Comparison of ENCODE assay signal across 28 mouse cellular contexts in genomic region chr13:51878806-51879205, GRCm38 (mm10). TPM values are rescaled to one million over a fixed set of nuclear protein-coding genes. Genes with fewer than 3 reads are reported as not detected.
A peak's percentile ranks its signal among the peaks of the same experiment; 100 is the strongest.
DNase-seq lines count a peak whose midpoint lies in the region; ATAC-seq and TF ChIP-seq lines count a peak whose summit lies in the region.
"Had no signal": no experiment of that assay in that cellular context is flagged by ENCODE, and none has a peak within 500 bp of the region (broad histone marks: within the 10 kb centered on the region; RNA-seq: fewer than 3 reads in every experiment).

No protein-coding gene starts in this region.

- H3K9ac ChIP-seq in heart, adult 2 months (ENCODE audit: low read depth, low read length) = no peak overlapping the region
- H3K9ac ChIP-seq in midbrain, embryonic 11.5 days (ENCODE audit: low read length) = no peak overlapping the region
- H3K9ac ChIP-seq in midbrain, embryonic 15.5 days = no peak overlapping the region
- H3K9ac ChIP-seq: embryonic facial prominence, embryonic 15.5 days; forebrain, embryonic 12.5 days; forebrain, postnatal 0 days; hindbrain, embryonic 14.5 days; limb, embryonic 15.5 days; liver, embryonic 13.5 days; neural tube, embryonic 15.5 days had no signal

- H3K27me3 ChIP-seq in heart, adult 2 months (ENCODE audit: control insufficient read depth, insufficient read depth, low read length) = no peaks in the 10 kb centered on the region
- H3K27me3 ChIP-seq in midbrain, embryonic 11.5 days (ENCODE audit: control insufficient read depth, insufficient read depth, low read length) = no peaks in the 10 kb centered on the region
- 0 out of 2 replicates have a peak, but pooled peaks cover 7% of the 10 kb centered on the region for H3K27me3 ChIP-seq in midbrain, embryonic 15.5 days (replicated peaks)
- H3K27me3 ChIP-seq: embryonic facial prominence, embryonic 15.5 days; limb, embryonic 15.5 days; liver, embryonic 13.5 days; neural tube, embryonic 15.5 days had no signal

- H3K4me3 ChIP-seq in heart, adult 2 months = no peak overlapping the region
- H3K4me3 ChIP-seq in midbrain, embryonic 11.5 days (ENCODE audit: low read depth, low read length) = no peak overlapping the region
- H3K4me3 ChIP-seq in midbrain, embryonic 15.5 days = no peak overlapping the region
- H3K4me3 ChIP-seq: embryonic facial prominence, embryonic 15.5 days; forebrain, embryonic 12.5 days; limb, embryonic 10.5 days; limb, embryonic 15.5 days; liver, embryonic 13.5 days; neural tube, embryonic 15.5 days had no signal

- no peaks in the 10 kb centered on the region for H3K36me3 ChIP-seq in heart, adult 2 months (ENCODE audit: control insufficient read depth, insufficient read depth, low read length)
- H3K36me3 ChIP-seq in midbrain, embryonic 11.5 days (ENCODE audit: control insufficient read depth, insufficient read depth, low read length) = no peaks in the 10 kb centered on the region
- no peaks in the 10 kb centered on the region for H3K36me3 ChIP-seq in midbrain, embryonic 15.5 days (replicated peaks)
- H3K36me3 ChIP-seq: embryonic facial prominence, embryonic 15.5 days; forebrain, embryonic 12.5 days; G1E; limb, embryonic 10.5 days; limb, embryonic 15.5 days; liver, embryonic 13.5 days; neural tube, embryonic 15.5 days had no signal

- no peak overlapping the region for H3K4me2 ChIP-seq in midbrain, embryonic 11.5 days
- H3K4me2 ChIP-seq in midbrain, embryonic 15.5 days = no peak overlapping the region
- H3K4me2 ChIP-seq: embryonic facial prominence, embryonic 15.5 days; forebrain, embryonic 12.5 days; hindbrain, embryonic 14.5 days; limb, embryonic 15.5 days; liver, embryonic 13.5 days; neural tube, embryonic 15.5 days had no signal

- 23% methylated on average over 8 of the region's 8 CpGs for WGBS in heart, adult 2 months
- 41% methylated on average over 8 of the region's 8 CpGs for WGBS in midbrain, embryonic 11.5 days
- WGBS in midbrain, embryonic 15.5 days = 24% methylated on average over 8 of the region's 8 CpGs

- no peak for TF ChIP-seq EP300 in heart, adult 2 months (IDR thresholded peaks at IDR 0.05; ENCODE audit: insufficient read depth, low read depth, low read length)

- peaks cover 19% of the 10 kb centered on the region for H3K4me1 ChIP-seq in heart, adult 2 months (ENCODE audit: control insufficient read depth, insufficient read depth, low read length)
- H3K4me1 ChIP-seq in midbrain, embryonic 11.5 days (ENCODE audit: control insufficient read depth, insufficient read depth, low read length) = peaks cover 3% of the 10 kb centered on the region; the same call in 1 of the 2 replicates
- H3K4me1 ChIP-seq in midbrain, embryonic 15.5 days = no peaks in the 10 kb centered on the region
- H3K4me1 ChIP-seq: neural tube, embryonic 15.5 days had no signal

- no peak for TF ChIP-seq POLR2A in heart, adult 2 months (IDR thresholded peaks at IDR 0.05; ENCODE audit: insufficient read depth, low read depth, low read length)

- DNase-seq in adrenal gland, adult (ENCODE audit: inconsistent age in 2 of 2, low spot score in 1 of 2) = peak; percentile 31 to 55
- no peak for DNase-seq in adrenal gland, postnatal 14 days
- DNase-seq in heart, adult 2 months = no peak
- no peak for DNase-seq in heart, postnatal 4 days
- peak; percentile 59 for DNase-seq in midbrain, embryonic 11.5 days (ENCODE audit: low spot score, missing footprints)
- DNase-seq in lung, postnatal 4 days = no peak
- DNase-seq: cerebellum, adult 18-20 months; cerebellum, postnatal 10 days; forebrain, postnatal 0 days; kidney, adult 9 months; kidney, postnatal 10 days; layer of hippocampus, postnatal 36 days; liver, embryonic 13.5 days; lung, adult 18-20 months; retina, postnatal 1 day; right cerebral cortex, postnatal 14 days had no signal

- TF ChIP-seq CTCF in heart, adult 2 months (IDR thresholded peaks at IDR 0.05) = no peak

- intact Hi-C loops in heart, adult 2 months (cut with DNase I) = no loop called here

- H3K9me3 ChIP-seq in midbrain, embryonic 11.5 days (ENCODE audit: control insufficient read depth, low read length) = no peaks in the 10 kb centered on the region
- H3K9me3 ChIP-seq in midbrain, embryonic 15.5 days = no peaks in the 10 kb centered on the region
- H3K9me3 ChIP-seq: embryonic facial prominence, embryonic 15.5 days; forebrain, embryonic 12.5 days; G1E; limb, embryonic 10.5 days; limb, embryonic 15.5 days; liver, embryonic 13.5 days; neural tube, embryonic 15.5 days had no signal

- peak overlapping the region; percentile 84 for H3K27ac ChIP-seq in heart, adult 2 months
- no peak overlapping the region for H3K27ac ChIP-seq in midbrain, embryonic 11.5 days (ENCODE audit: low read depth, low read length)
- H3K27ac ChIP-seq in midbrain, embryonic 15.5 days = no peak overlapping the region
- H3K27ac ChIP-seq: embryonic facial prominence, embryonic 15.5 days; forebrain, embryonic 12.5 days; hindbrain, embryonic 14.5 days; limb, embryonic 10.5 days; limb, embryonic 15.5 days; liver, embryonic 13.5 days; macrophage; neural tube, embryonic 15.5 days had no signal

- no peak for ATAC-seq in midbrain, embryonic 11.5 days (ENCODE audit: low FRiP score)
- no peak for ATAC-seq in midbrain, embryonic 15.5 days (replicated peaks)
- ATAC-seq in activated CD4-positive, CD25-positive, alpha-beta regulatory T cell, adult 4 months = no peak
- ATAC-seq: forebrain, postnatal 0 days; intestine, postnatal 0 days; lung, postnatal 0 days had no signal

- H3K79me2 ChIP-seq in heart, adult 2 months (replicated peaks; ENCODE audit: control insufficient read depth, insufficient read depth, low read length) = no peaks in the 10 kb centered on the region

RNA-seq across cellular contexts. Expression of gene Gadd45g, which starts 32.3 kb away (rescaled TPM):
- total RNA-seq in adrenal gland, postnatal 14 days (2021) = 51.7 and 63.2 TPM in 2 replicates
- total RNA-seq in heart, adult 2 months (2021) = 10 to 100 TPM in 1 of 2 experiments, 1 to 10 TPM in 1; 8.2 to 19.0 TPM
- polyA plus RNA-seq in heart, adult 2 months (2012; rRNA removed) = 19.7 and 24.3 TPM in 2 replicates
- 10 to 100 TPM; 23.8 to 29.4 TPM for total RNA-seq in heart, postnatal 4 days (2021)
- polyA plus RNA-seq in midbrain, embryonic 11.5 days (2014; fragmentation: Nextera tagmentation; extraction: Ambion mirVana) = 252 and 256 TPM in 2 replicates
- 56.2 and 69.1 TPM in 2 replicates for polyA plus RNA-seq in midbrain, embryonic 15.5 days (2015; fragmentation: Nextera tagmentation; extraction: Ambion mirVana)
- polyA plus RNA-seq in activated CD4-positive, CD25-positive, alpha-beta regulatory T cell, adult 4 months (2017; shearing (Covaris generic)) = 10 to 100 TPM; 19.4 to 27.4 TPM

Comparison
In these comparisons a context has a peak if more than half of its experiments do, and no peak if none do; other contexts are left out.
1. DNase-seq: peak in adrenal gland, adult (2 of 2) and midbrain, embryonic 11.5 days (single experiment); none in adrenal gland, postnatal 14 days (single experiment), heart, adult 2 months (0 of 2), heart, postnatal 4 days (single experiment) and lung, postnatal 4 days (0 of 2).